Mouse (Mus musculus): Measurements from ENCODE around the gene Susd4.

Susd4 gene

DNA sequence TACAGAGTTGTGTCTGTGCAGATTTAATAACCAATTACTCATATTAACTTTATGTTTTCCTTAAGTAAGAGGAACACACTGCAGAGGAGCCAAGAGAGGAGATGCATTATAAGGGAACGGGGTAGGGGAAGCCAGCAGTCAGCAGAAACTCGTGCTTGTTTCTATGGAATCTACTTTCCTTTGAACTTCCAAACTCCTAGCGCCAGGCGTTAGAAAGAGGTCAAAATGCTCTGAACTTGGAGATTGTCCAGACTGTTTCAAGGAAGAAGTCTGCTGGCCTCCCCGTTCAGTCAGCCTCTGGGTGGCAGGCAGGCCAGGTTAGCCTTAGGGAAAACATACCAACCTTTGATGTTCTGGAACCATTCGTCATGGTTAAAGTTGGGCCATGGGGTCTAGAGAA lies 25.2 kb downstream of the Susd4 start:
- DNase-seq, result no peak

- peak; percentile 61 for DNase-seq
Observed at GRCm38 (mm10) chr1:182792521-182793071, 28.9 kb downstream of the Susd4 start.

DNA sequence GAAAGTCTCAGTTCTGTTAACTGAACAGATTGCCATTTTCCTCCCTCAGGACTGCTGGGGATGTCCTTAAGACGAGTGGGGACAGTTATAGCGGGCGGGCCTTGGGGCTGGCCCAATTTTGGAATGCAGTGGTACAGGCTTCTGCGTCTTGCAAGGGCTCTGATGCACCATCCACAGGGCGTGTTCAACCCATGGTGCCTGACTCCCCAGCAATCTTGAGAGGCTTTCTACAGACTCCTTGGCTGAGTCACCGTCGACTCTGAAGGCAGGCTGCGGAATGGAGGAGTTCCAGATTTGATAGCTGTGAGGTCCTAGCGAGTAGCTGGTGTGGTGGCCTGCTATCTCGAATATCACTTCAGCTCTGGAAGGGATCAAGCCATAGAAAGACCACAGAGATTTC lies 30.6 kb downstream of the Susd4 start:
- no peak for DNase-seq

DNA sequence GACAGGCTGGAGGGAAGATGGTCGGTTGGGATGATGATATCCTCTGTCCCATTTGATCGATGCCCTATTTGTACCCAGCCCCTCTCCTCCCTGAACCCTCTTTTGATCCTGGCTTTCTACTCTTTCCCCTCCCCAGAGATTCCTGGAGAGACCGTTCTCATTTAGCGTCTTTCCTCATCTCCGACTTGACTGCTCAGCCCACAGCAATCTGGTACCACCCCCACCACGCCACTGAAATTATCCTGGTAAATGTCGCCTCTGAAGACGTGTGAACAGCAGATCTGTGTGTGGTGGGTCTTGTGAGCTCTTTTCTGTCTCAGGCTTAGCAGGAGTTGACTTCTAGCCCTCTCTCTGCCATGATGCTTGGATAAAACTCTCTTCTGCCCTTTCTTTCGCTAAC lies 31.0 kb downstream of the Susd4 start:
- no peak for DNase-seq

DNA sequence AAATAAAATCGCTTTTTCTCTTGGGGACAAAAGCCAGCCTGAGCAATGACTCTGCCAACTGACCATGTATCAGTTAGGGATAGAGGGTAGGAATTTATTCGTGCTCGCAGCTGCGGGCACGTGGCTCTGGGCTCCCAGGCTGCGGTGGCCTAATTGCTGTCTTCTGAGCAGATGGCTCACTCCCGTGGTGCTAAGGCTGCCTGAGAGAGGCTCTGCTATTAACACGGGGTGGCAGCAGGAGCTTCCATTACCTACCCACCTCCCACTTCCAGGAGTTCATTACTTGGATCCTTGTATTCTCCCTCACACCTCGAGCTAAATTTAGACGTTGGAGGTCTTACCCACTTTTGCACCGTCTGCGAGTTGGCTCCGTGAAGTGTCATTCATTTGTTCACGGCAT lies 33.4 kb downstream of the Susd4 start:
- no peak for DNase-seq

DNA sequence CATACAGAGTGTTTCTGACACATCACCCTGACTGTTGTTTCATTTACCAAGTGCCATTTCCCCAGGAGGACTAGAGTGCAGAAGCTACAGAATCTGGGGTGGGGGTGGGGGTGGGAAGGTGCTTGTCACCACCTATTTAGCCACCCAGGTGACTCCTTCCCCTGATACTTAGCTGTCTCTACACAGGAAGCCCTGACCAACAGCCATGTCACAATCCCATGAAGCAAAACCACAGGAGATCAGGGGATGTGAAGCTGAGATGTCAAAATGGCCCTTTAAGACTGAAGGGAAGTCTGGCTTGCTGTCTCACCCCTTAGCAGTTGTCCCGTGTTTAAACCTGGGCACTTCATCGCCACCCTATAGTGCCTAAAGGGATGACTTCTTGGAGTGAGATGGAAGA lies 37.9 kb downstream of the Susd4 start:
- DNase-seq, result no peak

- no peak for DNase-seq
Observed at GRCm38 (mm10) chr1:182802891-182803290, 39.2 kb downstream of the Susd4 start.

GRCm38 (mm10) chr1:182813991-182814390 lies 50.3 kb downstream of the Susd4 start:
- DNase-seq, result no peak

DNA sequence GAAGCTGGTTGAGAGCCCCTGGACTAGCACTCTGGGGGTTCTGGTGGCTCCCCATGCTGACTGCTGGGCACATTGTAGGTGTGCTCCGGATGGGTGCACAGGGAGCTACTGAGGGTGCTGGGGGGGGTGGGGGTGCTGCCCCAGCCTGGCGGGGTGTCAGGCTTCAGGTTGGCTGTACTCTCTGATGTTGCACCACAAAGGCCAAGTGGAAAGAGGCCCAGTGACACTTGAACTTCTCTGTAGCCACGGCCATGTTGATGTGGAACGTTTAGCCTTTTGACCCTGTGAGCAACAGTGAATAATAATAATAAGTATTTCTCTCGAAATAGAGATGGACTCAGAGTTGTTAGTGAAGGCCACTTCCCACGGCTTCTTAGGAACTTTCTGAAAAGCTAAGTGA lies 50.9 kb downstream of the Susd4 start:
- no peak for DNase-seq

DNA sequence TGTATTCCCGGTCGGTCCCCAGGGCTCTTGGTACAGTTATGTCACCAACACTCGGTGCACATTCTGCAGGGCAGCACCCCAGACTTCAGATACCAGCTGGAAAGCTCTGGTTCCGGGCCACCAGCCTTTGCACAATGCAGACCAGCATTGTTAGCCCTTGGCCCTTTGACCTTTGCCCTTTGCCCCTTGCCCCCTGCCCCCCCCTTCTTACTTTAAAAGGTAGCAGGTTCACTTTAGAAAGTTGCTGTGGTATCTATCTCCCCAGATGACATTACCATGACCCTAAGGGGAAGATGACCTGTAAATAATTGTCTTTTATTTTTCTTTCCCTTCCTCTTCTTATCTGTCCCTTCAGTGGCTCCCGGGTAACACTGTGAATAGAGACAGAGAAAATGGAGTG lies 53.4 kb downstream of the Susd4 start:
- no peak for DNase-seq

DNA sequence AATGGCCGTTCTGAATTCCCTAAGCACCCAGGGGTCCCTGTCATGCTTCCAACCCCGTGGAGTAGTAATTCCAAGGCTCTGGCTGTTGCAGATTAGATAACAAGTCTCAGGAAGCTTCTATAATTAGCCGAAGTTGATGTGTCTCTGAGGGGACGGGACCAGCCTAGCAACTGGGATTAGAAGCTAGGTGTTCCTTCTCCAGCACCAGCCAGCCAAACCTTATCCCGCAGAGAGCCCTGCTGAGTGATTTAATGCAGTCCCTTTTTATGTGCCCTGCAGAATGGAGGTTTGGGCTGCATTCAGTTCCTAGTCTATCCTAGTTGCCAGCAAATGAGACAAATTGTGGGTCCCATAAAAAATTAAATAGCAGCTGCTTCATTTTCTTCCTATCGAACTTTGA lies 54.0 kb downstream of the Susd4 start:
- no peak for DNase-seq

DNA sequence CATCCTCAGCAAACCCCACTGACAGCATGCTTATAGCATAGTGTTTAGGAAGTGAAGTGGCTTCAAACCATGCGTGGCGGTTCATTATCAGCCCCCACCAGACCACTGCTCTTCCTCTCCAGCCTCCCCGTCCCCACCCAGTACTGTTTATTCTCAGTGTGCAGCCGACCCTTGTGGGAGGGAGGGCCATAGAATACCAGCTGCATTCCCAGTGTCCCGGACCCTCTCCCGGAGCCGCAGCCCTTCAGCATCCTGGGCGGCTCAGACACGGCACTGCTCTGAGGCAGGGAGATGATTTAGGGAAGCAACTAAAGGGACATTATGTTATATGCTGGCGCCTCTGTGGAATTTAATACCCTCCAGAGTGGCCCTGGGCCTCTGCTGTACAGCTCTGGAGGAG lies 55.3 kb downstream of the Susd4 start:
- peak; percentile 16 for DNase-seq

DNA sequence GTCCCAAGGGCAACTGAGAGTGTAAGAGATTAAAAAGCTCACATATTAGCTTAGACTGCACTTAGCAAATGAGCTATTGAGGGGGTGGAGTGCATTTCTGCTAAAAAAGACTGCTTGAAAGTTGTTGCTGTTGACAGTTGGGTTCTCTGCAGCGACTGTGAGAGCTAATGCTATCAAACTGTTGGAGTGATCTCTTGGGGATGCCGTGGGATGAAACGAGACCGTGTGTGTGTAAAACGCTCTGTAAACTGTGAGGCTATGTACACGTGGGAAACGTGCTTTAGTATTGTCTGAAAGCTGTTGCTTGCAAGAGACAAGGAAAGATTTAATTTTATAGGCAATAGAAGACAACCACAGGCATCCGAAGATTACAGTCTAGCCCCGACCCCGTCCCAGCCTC lies 59.1 kb downstream of the Susd4 start:
- no peak for DNase-seq

- no peak for DNase-seq
Observed at GRCm38 (mm10) chr1:182823723-182824421, 60.2 kb downstream of the Susd4 start.

- no peak for DNase-seq
Observed at GRCm38 (mm10) chr1:182826557-182826956, 62.9 kb downstream of the Susd4 start.

DNA sequence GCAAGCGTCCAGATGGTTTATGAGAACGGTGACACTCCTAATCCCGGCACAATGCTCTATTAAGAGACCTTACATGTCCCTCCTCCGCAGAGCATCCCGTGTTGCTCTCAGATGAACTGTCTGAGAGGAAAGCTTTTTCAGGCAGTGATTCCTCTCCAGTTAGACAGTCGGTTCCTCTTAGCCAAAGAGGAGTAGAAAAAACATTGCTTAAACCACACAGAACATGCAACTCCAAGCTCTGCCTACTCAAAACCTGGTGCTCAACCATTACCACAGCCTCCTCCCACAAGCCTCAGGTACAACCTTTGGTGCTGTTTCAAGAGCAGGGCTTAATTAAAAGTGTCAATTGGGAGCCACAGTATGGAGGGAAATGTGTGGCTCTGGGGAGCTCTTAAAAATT lies 74.4 kb downstream of the Susd4 start:
- DNase-seq, result no peak

GRCm38 (mm10) chr1:182839332-182839929 lies 75.8 kb downstream of the Susd4 start:
- DNase-seq, result no peak

GRCm38 (mm10) chr1:182840011-182840410 lies 76.4 kb downstream of the Susd4 start:
- no peak for DNase-seq

DNA sequence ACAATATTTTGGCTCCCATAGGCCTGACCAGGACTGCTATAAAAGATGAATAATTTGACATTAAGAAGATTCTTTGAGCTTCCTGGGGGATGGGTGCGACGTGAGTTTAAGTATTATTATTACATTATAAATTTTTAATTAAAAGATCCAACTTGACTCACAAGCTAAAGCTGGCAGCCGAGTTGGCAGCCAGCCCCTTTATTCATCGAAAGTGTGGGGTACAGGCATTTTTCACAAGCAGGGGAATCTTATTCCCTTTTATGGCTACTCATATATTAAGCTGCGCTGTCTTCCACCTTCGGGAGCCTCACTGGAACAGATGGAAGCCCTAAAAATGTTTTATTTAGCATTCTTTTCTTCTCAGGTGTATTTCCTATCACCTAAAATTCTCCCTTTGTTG lies 76.9 kb downstream of the Susd4 start:
- DNase-seq, result no peak

DNA sequence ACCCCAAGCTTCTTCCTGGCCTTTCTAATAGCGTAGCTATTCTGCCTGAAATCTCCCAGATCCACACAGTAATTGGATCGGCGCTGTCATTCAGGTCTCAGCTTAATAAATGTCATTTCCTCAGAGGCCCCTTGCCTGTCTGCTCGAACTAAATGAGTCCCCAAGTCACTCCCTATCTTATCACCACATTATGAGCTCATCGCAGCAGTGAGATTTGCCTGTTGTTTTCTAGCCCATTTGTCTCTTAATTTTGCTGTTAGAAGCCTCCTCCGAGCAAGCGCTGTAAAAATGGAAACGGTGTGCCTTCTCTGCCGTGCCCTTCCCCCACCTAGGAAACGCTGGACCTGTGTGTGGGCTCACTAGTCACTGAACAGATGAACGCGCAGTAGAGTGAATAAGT lies 85.9 kb downstream of the Susd4 start:
- no peak for DNase-seq

GRCm38 (mm10) chr1:182850080-182850479 lies 86.4 kb downstream of the Susd4 start:
- DNase-seq, result no peak

DNA sequence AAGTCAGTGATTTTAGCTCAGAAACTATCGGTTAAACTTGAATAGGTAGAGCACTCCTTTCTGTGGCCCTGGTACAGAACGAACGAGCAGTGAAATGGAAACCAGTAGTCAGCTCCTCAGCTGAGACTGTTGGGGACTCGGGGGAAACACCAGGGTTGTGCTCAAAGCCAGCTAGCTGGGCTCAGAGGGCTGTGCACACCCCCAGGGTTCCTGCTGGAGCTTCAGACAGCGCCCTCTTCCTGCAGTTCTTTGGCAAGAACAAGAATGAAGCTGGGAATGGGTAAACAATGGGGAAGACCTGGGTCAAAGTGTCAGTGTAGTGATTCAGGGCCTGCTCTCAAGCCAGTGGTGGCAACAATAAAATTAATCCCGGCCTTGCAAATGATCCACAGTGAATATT lies 88.5 kb downstream of the Susd4 start:
- peak; percentile 14 for DNase-seq

- DNase-seq, result no peak
Observed at GRCm38 (mm10) chr1:182856636-182857035, 93.0 kb downstream of the Susd4 start.

GRCm38 (mm10) chr1:182861671-182862358 lies 98.2 kb downstream of the Susd4 start:
- DNase-seq, result no peak

Data from liver (tissue).